Mouse (Mus musculus) heart, embryonic 11.5 days (tissue): ENCODE data around the gene Hdac11. TPM values are rescaled to one million over a fixed set of nuclear protein-coding genes. Genes with fewer than 3 reads are reported as not detected.
A peak's percentile ranks its signal among the peaks of the same experiment; 100 is the strongest.

Experiments used
- ATAC-seq: fragments of 200-750 bp; cut with Nextera tagmentation; replicated peaks from 2 replicates; pipeline ENCODE4 v1.8.0; 2017; ENCODE audit warnings: moderate library complexity; ENCODE audit not compliant: insufficient number of reproducible peaks, low FRiP score, low TSS enrichment
- H3K27ac ChIP-seq: fragments of 300-500 bp; sonication (generic); 2 replicates; pipeline ENCODE4 v1.5.1; 2014; ENCODE audit warnings: mild to moderate bottlenecking, low read depth, low read length
- H3K27me3 ChIP-seq: fragments of 300-500 bp; sonication (generic); 2 replicates; pipeline ENCODE4 v1.6.1; 2014; ENCODE audit warnings: mild to moderate bottlenecking, low read length, mixed read lengths; ENCODE audit not compliant: control insufficient read depth, insufficient read depth
- H3K36me3 ChIP-seq: fragments of 300-500 bp; sonication (generic); 2 replicates; pipeline ENCODE4 v1.6.1; 2014; ENCODE audit warnings: mild to moderate bottlenecking, low read length, moderate library complexity, mixed read lengths; ENCODE audit not compliant: control insufficient read depth, insufficient read depth
- H3K4me1 ChIP-seq: fragments of 300-500 bp; sonication (generic); 2 replicates; pipeline ENCODE4 v1.6.1; 2014; ENCODE audit warnings: low read length; ENCODE audit not compliant: control insufficient read depth, insufficient read depth
- H3K4me2 ChIP-seq: fragments of 300-500 bp; sonication (generic); 2 replicates; pipeline ENCODE4 v1.6.1; 2014; ENCODE audit warnings: mild to moderate bottlenecking, moderate library complexity
- H3K4me3 ChIP-seq: fragments of 300-500 bp; sonication (generic); 2 replicates; pipeline ENCODE4 v1.5.1; 2014; ENCODE audit warnings: low read depth, low read length
- H3K9ac ChIP-seq: fragments of 300-500 bp; sonication (generic); 2 replicates; pipeline ENCODE4 v1.6.1; 2014; ENCODE audit warnings: mild to moderate bottlenecking, low read depth, low read length, moderate library complexity
- H3K9me3 ChIP-seq: fragments of 300-500 bp; sonication (generic); replicated peaks from 2 replicates; pipeline ENCODE4 v1.6.1; 2016; ENCODE audit warnings: low read length; ENCODE audit not compliant: control insufficient read depth
- WGBS: fragments of 180-500 bp; shearing (Covaris S2); extraction: QIAGEN DNeasy Blood & Tissue Kit; methylation state at CpG from one replicate; pipeline ENCODE4 v1.1.7; 2014; ENCODE audit not compliant: insufficient replicate concordance; 5-methylcytosine and 5-hydroxymethylcytosine counted together
- polyA plus RNA-seq: library from polyadenylated mRNA; unstranded; fragments of >200 nt; fragmentation: Nextera tagmentation; extraction: Ambion mirVana; gene quantifications from 2 replicates; pipeline ENCODE4 v1.2.1, GENCODE M21; 2014

Gene Hdac11
- polyA plus RNA-seq, 1 experiment from 2014 or later, result 7.9 TPM

- no peak overlapping the region for H3K4me3 ChIP-seq
- peaks cover 14% of the 10 kb centered on the region for H3K27me3 ChIP-seq
- H3K27ac ChIP-seq, result no peak overlapping the region
- H3K36me3 ChIP-seq, result no peaks in the 10 kb centered on the region
- H3K9ac ChIP-seq, result no peak overlapping the region
- ATAC-seq, result no peak
- no peak overlapping the region for H3K4me2 ChIP-seq
- WGBS, result 66% methylated on average over 9 of the region's 9 CpGs
- peaks cover 4% of the 10 kb centered on the region; the same call in 1 of the 2 replicates for H3K4me1 ChIP-seq
- no peaks in the 10 kb centered on the region for H3K9me3 ChIP-seq
Observed at GRCm38 (mm10) chr6:91218445-91218844, 62.0 kb downstream of the Hdac11 start.

GRCm38 (mm10) chr6:91218871-91219270, 62.4 kb downstream of the Hdac11 start:
- ATAC-seq, result no peak
- H3K4me2 ChIP-seq, result no peak overlapping the region
- peaks cover 4% of the 10 kb centered on the region; the same call in 1 of the 2 replicates for H3K4me1 ChIP-seq
- H3K4me3 ChIP-seq, result no peak overlapping the region
- H3K9ac ChIP-seq, result no peak overlapping the region
- no peaks in the 10 kb centered on the region for H3K9me3 ChIP-seq
- no peak overlapping the region for H3K27ac ChIP-seq
- WGBS, result 62% methylated on average over 3 of the region's 3 CpGs
- peaks cover 12% of the 10 kb centered on the region for H3K27me3 ChIP-seq
- H3K36me3 ChIP-seq, result no peaks in the 10 kb centered on the region

- Histone ChIP-seq H3K9ac (no peak overlapping the region), H3K4me1 (peaks cover 4% of the 10 kb centered on the region; the same call in 1 of the 2 replicates), H3K27ac (no peak overlapping the region), H3K4me3 (no peak overlapping the region), H3K36me3 (no peaks in the 10 kb centered on the region), H3K27me3 (peaks cover 8% of the 10 kb centered on the region; the same call in 1 of the 2 replicates), H3K9me3 (no peaks in the 10 kb centered on the region), H3K4me2 (no peak overlapping the region)
- no peak for ATAC-seq
Observed at GRCm38 (mm10) chr6:91220062-91220461, 63.6 kb downstream of the Hdac11 start.

GRCm38 (mm10) chr6:91221094-91221493, 64.6 kb downstream of the Hdac11 start:
- Histone ChIP-seq H3K27ac (no peak overlapping the region), H3K4me3 (no peak overlapping the region), H3K4me2 (no peak overlapping the region), H3K4me1 (peaks cover 4% of the 10 kb centered on the region), H3K9ac (no peak overlapping the region), H3K36me3 (no peaks in the 10 kb centered on the region), H3K9me3 (no peaks in the 10 kb centered on the region), H3K27me3 (peaks cover 8% of the 10 kb centered on the region; the same call in 1 of the 2 replicates)
- WGBS, result 7% methylated on average over 3 of the region's 3 CpGs
- 0 out of 2 replicates have a peak, but pooled peaks have one; percentile 11 for ATAC-seq

GRCm38 (mm10) chr6:91222694-91223346, 66.4 kb downstream of the Hdac11 start:
- ATAC-seq, result no peak

More at GRCm38 (mm10) chr6:91222694-91223346, 66.4 kb downstream of the Hdac11 start:
- H3K27me3 ChIP-seq, result peaks cover 16% of the 10 kb centered on the region; the same call in 1 of the 2 replicates
- H3K4me3 ChIP-seq, result no peak overlapping the region
- WGBS, result 69% methylated on average over 10 of the region's 10 CpGs
- no peak overlapping the region for H3K9ac ChIP-seq
- H3K27ac ChIP-seq, result no peak overlapping the region
- no peaks in the 10 kb centered on the region for H3K36me3 ChIP-seq
- no peaks in the 10 kb centered on the region for H3K9me3 ChIP-seq
- peaks cover 4% of the 10 kb centered on the region for H3K4me1 ChIP-seq
- no peak overlapping the region for H3K4me2 ChIP-seq

Other genes starting within 250 kb of the Hdac11 start
- gene Iqsec1, start 168.0 kb upstream of the Hdac11 start, polyA plus RNA-seq, result 17.7 and 18.1 TPM in 2 replicates
- 5.1 and 5.6 TPM in 2 replicates for gene Nup210, start 39.8 kb upstream of the Hdac11 start, polyA plus RNA-seq
- gene Fbln2, start 55.8 kb downstream of the Hdac11 start, polyA plus RNA-seq, result 105 and 137 TPM in 2 replicates